Mouse (Mus musculus) testis, adult 2 months (tissue): ENCODE data around the gene Fap. TPM values are rescaled to one million over a fixed set of nuclear protein-coding genes. Genes with fewer than 3 reads are reported as not detected.

ENCODE experiments used
- H3K27ac ChIP-seq: fragments of 200-500 bp; 2 replicates; pipeline ENCODE4 v1.5.1; 2012; ENCODE audit warnings: low read depth, low read length; ENCODE audit not compliant: control insufficient read depth, insufficient read depth
- H3K27me3 ChIP-seq: fragments of 200-500 bp; 2 replicates; pipeline ENCODE4 v1.6.1; 2012; ENCODE audit warnings: mild to moderate bottlenecking, low read length, moderate library complexity; ENCODE audit not compliant: control insufficient read depth, insufficient read depth
- H3K36me3 ChIP-seq: fragments of 200-500 bp; 2 replicates; pipeline ENCODE4 v1.6.1; 2012; ENCODE audit warnings: mild to moderate bottlenecking, low read length; ENCODE audit not compliant: control insufficient read depth, insufficient read depth
- H3K4me1 ChIP-seq: fragments of 200-500 bp; 2 replicates; pipeline ENCODE4 v1.6.1; 2012; ENCODE audit warnings: low read length; ENCODE audit not compliant: control insufficient read depth, insufficient read depth
- H3K4me3 ChIP-seq: fragments of 200-500 bp; 2 replicates; pipeline ENCODE4 v1.5.1; 2012; ENCODE audit warnings: low read depth, mild to moderate bottlenecking, low read length, moderate library complexity, mixed read lengths; ENCODE audit not compliant: control insufficient read depth
- CTCF ChIP-seq: fragments of 200-500 bp; IDR thresholded peaks from 2 replicates; pipeline ENCODE4 v1.5.1; 2012; ENCODE audit warnings: low read depth, mild to moderate bottlenecking, inconsistent platforms, low read length, moderate library complexity; ENCODE audit not compliant: control insufficient read depth, insufficient read depth, insufficient replicate concordance
- POLR2A ChIP-seq: fragments of 200-500 bp; IDR thresholded peaks from 2 replicates; pipeline ENCODE4 v1.6.1; 2012; ENCODE audit warnings: low read depth, mild to moderate bottlenecking, inconsistent platforms, low read length, moderate library complexity; ENCODE audit not compliant: control insufficient read depth
- polyA plus RNA-seq: library from polyadenylated mRNA; depleted of rRNA; stranded (reverse); fragments of >200 nt; gene quantifications from 2 replicates; pipeline ENCODE4 v1.2.3, GENCODE M21; 2012

The Fap gene
- polyA plus RNA-seq, 1 experiment = not detected

DNA sequence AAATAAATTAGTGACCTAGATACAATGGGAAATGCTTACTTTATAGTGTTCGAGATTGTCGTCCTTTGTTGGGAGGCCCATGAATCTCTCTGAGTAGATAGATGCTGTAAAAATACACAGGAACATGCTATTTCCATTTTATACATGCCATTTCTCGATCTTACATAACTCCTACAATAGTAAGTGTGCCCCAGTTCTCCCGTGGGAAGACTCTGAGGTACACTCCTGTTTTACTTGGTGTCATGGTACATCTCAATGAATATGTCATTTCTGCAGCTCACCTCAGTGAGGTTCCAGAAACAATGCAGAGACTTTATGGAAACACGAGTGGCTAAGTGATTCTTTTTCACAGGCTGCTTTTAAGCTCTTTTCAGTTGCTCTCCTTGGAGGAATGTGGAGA lies 70.5 kb downstream of the Fap start:
- H3K4me1 ChIP-seq = no peaks in the 10 kb centered on the region
- no peaks in the 10 kb centered on the region for H3K36me3 ChIP-seq
- TF ChIP-seq POLR2A = no peak
- no peak for TF ChIP-seq CTCF
- no peak overlapping the region for H3K4me3 ChIP-seq
- H3K27me3 ChIP-seq = no peaks in the 10 kb centered on the region
- no peak overlapping the region for H3K27ac ChIP-seq

DNA sequence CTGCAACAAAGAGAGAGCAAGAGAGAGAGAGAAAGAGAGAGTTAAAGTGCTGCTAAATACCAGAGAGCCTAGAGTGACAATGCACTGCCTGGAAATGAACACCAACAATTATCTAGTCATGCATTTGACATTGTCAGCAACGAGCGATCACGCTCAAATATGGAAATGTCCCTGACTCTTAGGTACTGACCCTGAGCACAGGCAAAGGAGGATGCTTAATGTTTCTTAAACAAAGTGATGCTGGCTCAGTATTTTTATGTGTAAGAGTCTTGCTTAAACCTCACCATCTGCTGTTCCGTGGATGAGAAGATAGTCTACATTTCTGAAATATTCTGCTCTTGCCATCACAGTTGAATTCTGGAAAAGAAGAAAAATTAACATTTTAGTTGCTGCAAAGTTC lies 71.4 kb downstream of the Fap start:
- no peaks in the 10 kb centered on the region for H3K27me3 ChIP-seq
- TF ChIP-seq CTCF (no peak), POLR2A (no peak)
- no peak overlapping the region for H3K27ac ChIP-seq
- no peaks in the 10 kb centered on the region for H3K36me3 ChIP-seq
- H3K4me3 ChIP-seq = no peak overlapping the region
- H3K4me1 ChIP-seq = no peaks in the 10 kb centered on the region

GRCm38 (mm10) chr2:62498821-62499220 lies 75.1 kb downstream of the Fap start:
- Histone ChIP-seq H3K27me3 (no peaks in the 10 kb centered on the region), H3K4me1 (no peaks in the 10 kb centered on the region), H3K4me3 (no peak overlapping the region), H3K27ac (no peak overlapping the region), H3K36me3 (no peaks in the 10 kb centered on the region)
- TF ChIP-seq POLR2A = no peak
- no peak for TF ChIP-seq CTCF

- Histone ChIP-seq H3K4me1 (no peaks in the 10 kb centered on the region), H3K27ac (no peak overlapping the region), H3K36me3 (no peaks in the 10 kb centered on the region), H3K4me3 (no peak overlapping the region), H3K27me3 (no peaks in the 10 kb centered on the region)
- TF ChIP-seq POLR2A (no peak), CTCF (no peak)
Measured at GRCm38 (mm10) chr2:62498086-62498485, 75.8 kb downstream of the Fap start.

DNA sequence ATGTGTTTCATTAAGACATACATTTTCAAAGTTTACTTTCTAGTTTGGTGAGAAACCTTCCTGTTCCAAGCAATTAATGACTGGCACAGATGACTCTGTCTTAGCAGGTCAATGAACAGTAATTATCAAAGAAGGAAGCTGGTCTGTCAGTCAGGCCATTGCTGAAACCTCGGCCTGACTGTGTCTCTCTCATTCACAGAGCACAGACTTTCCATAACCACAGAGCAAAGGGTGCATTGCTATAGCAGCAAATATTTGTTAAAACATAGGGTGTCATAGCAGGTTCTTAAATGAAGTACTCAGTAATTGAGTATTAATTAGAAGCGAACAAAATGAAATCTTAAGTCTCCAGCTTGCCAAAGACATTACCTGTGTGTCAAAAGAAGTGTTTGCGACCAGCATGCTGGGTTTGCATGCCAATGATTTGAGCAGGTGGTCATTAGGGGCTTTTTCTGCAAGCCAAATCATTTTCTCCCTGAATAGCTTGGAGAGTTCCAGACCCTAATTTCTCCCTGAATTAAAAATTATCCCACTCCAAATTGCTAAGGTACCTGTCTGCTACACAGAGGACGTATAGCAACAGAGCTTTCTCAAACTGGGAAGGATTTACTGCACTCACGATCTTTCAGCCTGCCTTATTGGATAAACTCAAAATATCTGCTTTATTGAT lies 76.4 kb downstream of the Fap start:
- no peak for TF ChIP-seq CTCF
- TF ChIP-seq POLR2A = no peak

GRCm38 (mm10) chr2:62495407-62495806 lies 78.5 kb downstream of the Fap start:
- H3K27ac ChIP-seq = no peak overlapping the region
- TF ChIP-seq POLR2A (no peak), CTCF (no peak)
- H3K4me1 ChIP-seq = no peaks in the 10 kb centered on the region
- H3K4me3 ChIP-seq = no peak overlapping the region
- no peaks in the 10 kb centered on the region for H3K36me3 ChIP-seq
- H3K27me3 ChIP-seq = no peaks in the 10 kb centered on the region

More for the DNA sequence above, 76.4 kb downstream of the Fap start:
- H3K4me3 ChIP-seq = no peak overlapping the region
- no peaks in the 10 kb centered on the region for H3K4me1 ChIP-seq
- H3K36me3 ChIP-seq = no peaks in the 10 kb centered on the region
- no peaks in the 10 kb centered on the region for H3K27me3 ChIP-seq
- no peak overlapping the region for H3K27ac ChIP-seq

DNA sequence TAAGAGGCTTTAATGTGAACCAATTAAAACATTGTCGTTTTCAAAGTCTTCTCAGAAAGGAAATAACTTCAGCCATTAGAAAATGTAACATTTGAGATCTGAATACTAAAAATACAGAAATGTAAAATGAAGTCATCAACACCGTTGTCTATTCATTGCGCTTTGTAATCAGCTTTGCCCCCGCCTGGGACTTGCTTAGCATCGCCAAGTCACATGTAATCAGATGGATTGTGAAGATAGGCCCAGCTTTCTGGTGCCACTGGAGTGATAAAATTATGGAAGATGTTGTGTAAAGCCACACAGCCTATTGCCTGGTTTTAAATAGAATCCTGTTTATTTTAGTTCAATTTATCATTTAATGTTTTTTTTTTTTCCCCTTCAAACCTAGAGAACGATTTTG lies 84.0 kb downstream of the Fap start:
- TF ChIP-seq CTCF = no peak
- TF ChIP-seq POLR2A = no peak
- Histone ChIP-seq H3K4me1 (no peaks in the 10 kb centered on the region), H3K4me3 (no peak overlapping the region), H3K27me3 (no peaks in the 10 kb centered on the region), H3K36me3 (no peaks in the 10 kb centered on the region), H3K27ac (no peak overlapping the region)
